Mouse (Mus musculus) cerebellum, adult 2 months (tissue): ENCODE data around the gene Eif4e.

Experiments
- CTCF ChIP-seq: fragments of 200-500 bp; IDR thresholded peaks from 2 replicates; pipeline ENCODE4 v1.5.1; 2011; ENCODE audit warnings: low read depth, mild to moderate bottlenecking, control low read depth, low read length, moderate library complexity, borderline replicate concordance; ENCODE audit not compliant: insufficient read depth
- POLR2A ChIP-seq: fragments of 200-500 bp; IDR thresholded peaks from 2 replicates; pipeline ENCODE4 v1.6.1; 2011; ENCODE audit warnings: low read length, control low read depth, borderline replicate concordance; ENCODE audit not compliant: insufficient read depth

- TF ChIP-seq CTCF = no peak
- no peak for TF ChIP-seq POLR2A
Measured at GRCm38 (mm10) chr3:138498731-138499130, 27.2 kb upstream of the Eif4e start.
